Mouse (Mus musculus) spleen, embryonic (tissue): ENCODE data around the gene Spryd3.

Experiments used
- CTCF ChIA-PET: fragments of 350-600 bp; sonication (Branson Sonifier 250); formaldehyde crosslinking; loops from one replicate; lab custom pipeline; 2022; lab: Charles Lee

Spryd3 gene

GRCm38 (mm10) chr15:102074070-102074731 is 61.8 kb downstream of the Spryd3 start:
- CTCF ChIA-PET: interaction anchor here (1.0 kb wide), 1 partner anchor 33 kb away, joined by 3 read pairs; no protein-coding TSS in a partner anchor

DNA sequence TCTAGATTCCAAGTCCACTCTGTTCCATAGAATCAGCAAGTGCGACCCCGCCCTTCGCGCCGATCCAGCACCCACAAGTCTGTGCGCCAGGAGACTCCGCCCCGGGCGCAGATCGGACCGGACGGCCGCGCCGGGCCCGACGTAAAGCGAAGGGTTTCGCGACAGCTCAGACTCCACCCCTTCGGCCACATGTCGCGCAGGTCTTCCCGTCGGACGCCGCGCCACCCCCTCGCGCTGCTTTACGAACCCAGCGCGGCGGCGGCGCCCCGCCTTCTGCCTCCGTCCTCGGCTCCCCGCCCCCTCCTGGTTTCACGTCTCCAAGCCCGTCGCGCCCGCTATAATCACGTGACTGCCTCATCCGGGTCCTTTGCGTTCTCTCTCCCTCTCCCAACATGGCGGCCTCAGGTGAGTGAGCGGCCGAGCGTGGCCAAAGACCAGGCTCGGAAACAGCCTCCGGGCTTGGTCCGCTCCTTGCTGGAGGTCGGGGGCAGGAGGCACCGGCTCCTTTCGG is 62.4 kb downstream of the Spryd3 start, which contains the start of gene Eif4b:
Gene Eif4b (plus strand): TSS at position 215 of the 511 bp plus-strand sequence.
- CTCF ChIA-PET: no interaction called here

DNA sequence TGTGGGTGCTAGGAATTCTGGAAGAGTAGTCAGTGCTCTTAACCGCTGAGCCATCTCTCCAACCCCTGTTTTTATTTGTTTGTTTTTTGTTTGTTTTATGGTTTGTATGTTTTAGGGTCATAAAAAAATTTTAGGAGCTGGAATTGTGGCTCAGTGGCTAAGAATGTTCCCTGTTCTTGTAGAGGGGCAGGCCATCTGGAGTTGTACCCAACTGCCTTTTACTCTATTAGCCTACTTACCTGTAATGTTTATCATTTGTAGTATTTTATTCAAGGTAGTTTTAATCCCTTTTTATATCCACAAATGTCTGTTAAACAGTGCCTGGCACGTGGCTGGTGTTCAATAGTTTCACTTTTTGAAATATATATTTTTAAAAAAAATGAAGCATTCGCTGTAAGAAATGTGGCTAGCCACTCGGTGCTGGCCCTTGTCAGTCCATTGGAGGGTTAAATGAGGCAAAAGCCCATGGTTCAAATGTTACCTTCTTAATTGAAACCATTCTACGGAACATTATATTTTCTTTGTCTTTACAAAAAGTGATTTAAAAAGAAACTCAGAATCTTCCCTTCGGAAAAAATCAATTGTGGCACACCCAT is 63.0 kb downstream of the Spryd3 start:
- CTCF ChIA-PET: no interaction called here

GRCm38 (mm10) chr15:102070476-102071467 is 65.3 kb downstream of the Spryd3 start:
- CTCF ChIA-PET: interaction anchor here (0.6 to 0.7 kb wide), 2 partner anchors 15 to 82 kb away, joined by 3 to 4 read pairs; no protein-coding TSS in a partner anchor
